Mouse (Mus musculus): Measurements from ENCODE around the gene Depdc5. TPM values are rescaled to one million over a fixed set of nuclear protein-coding genes. Genes with fewer than 3 reads are reported as not detected.

The Depdc5 gene
- polyA plus RNA-seq, 1 experiment from 2014 or later = 37.4 TPM

GRCm38 (mm10) chr5:33005442-33006145 lies 142.1 kb downstream of the Depdc5 start:
- no peak overlapping the region for H3K9ac ChIP-seq
- no peaks in the 10 kb centered on the region for H3K36me3 ChIP-seq
- H3K4me2 ChIP-seq (replicated peaks) = no peak overlapping the region
- no peak for ATAC-seq (ENCODE audit: low FRiP score, low read depth)
- no peaks in the 10 kb centered on the region for H3K9me3 ChIP-seq
- 80% methylated on average over 11 of the region's 11 CpGs for WGBS
- peaks cover 19% of the 10 kb centered on the region for H3K4me1 ChIP-seq
- H3K27ac ChIP-seq = no peak overlapping the region
- no peaks in the 10 kb centered on the region for H3K27me3 ChIP-seq (replicated peaks)
- no peak overlapping the region for H3K4me3 ChIP-seq

- Histone ChIP-seq H3K4me2 (replicated peaks) (no peak overlapping the region), H3K27me3 (replicated peaks) (no peaks in the 10 kb centered on the region), H3K4me3 (no peak overlapping the region), H3K27ac (no peak overlapping the region), H3K36me3 (no peaks in the 10 kb centered on the region), H3K9me3 (no peaks in the 10 kb centered on the region), H3K9ac (no peak overlapping the region), H3K4me1 (peaks cover 28% of the 10 kb centered on the region)
- ATAC-seq (ENCODE audit: low FRiP score, low read depth) = peak; percentile 46; the same call in 1 of the 2 replicates
- 36% methylated on average over 8 of the region's 8 CpGs for WGBS
These were observed 143.2 kb downstream of the Depdc5 start for GRCm38 (mm10) chr5:33006670-33007069.

GRCm38 (mm10) chr5:33007371-33007770 lies 143.9 kb downstream of the Depdc5 start:
- Histone ChIP-seq H3K36me3 (no peaks in the 10 kb centered on the region), H3K27me3 (replicated peaks) (no peaks in the 10 kb centered on the region), H3K9ac (no peak overlapping the region), H3K4me3 (no peak overlapping the region), H3K9me3 (no peaks in the 10 kb centered on the region), H3K4me2 (replicated peaks) (no peak overlapping the region), H3K27ac (no peak overlapping the region), H3K4me1 (peaks cover 28% of the 10 kb centered on the region)
- 67% methylated on average over 4 of the region's 4 CpGs for WGBS
- ATAC-seq (ENCODE audit: low FRiP score, low read depth) = no peak

DNA sequence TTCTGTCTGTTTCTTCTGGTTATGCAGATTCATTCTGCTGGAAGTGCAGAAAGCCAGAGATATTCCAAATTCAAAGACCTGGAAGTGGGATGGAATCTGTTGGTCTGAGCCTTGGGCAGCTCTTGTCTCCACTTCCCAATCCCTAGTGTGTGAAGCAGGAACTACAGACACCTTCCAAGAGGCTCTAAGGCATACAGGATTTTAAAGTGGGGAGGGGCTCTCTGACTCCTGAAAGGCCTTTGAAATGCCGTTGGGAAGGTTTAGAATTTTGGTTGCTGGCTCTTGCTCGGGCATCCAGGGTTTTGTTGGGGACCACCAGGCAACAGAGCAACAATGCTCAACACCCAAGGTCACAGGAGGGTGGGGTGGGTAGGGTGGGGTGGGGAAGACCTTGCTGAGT lies 145.8 kb downstream of the Depdc5 start:
- Histone ChIP-seq H3K4me1 (peaks cover 28% of the 10 kb centered on the region), H3K36me3 (no peaks in the 10 kb centered on the region), H3K27me3 (replicated peaks) (no peaks in the 10 kb centered on the region), H3K9ac (no peak overlapping the region), H3K9me3 (no peaks in the 10 kb centered on the region), H3K27ac (no peak overlapping the region), H3K4me2 (replicated peaks) (no peak overlapping the region), H3K4me3 (no peak overlapping the region)
- WGBS = 54% methylated on average over 2 of the region's 2 CpGs
- no peak for ATAC-seq (ENCODE audit: low FRiP score, low read depth)

- H3K4me2 ChIP-seq (replicated peaks) = peak overlapping the region; percentile 33; the same call in 1 of the 2 replicates
- no peak overlapping the region for H3K9ac ChIP-seq
These were observed 146.6 kb downstream of the Depdc5 start for GRCm38 (mm10) chr5:33009818-33010812.

GRCm38 (mm10) chr5:33011132-33012106 lies 147.9 kb downstream of the Depdc5 start:
- peak; percentile 76 for ATAC-seq (ENCODE audit: low FRiP score, low read depth)
- Histone ChIP-seq H3K4me1 (peaks cover 21% of the 10 kb centered on the region), H3K4me2 (replicated peaks) (peak overlapping the region; percentile 33), H3K27me3 (replicated peaks) (no peaks in the 10 kb centered on the region), H3K9ac (no peak overlapping the region), H3K4me3 (no peak overlapping the region), H3K27ac (peak overlapping the region; percentile 43), H3K9me3 (no peaks in the 10 kb centered on the region), H3K36me3 (no peaks in the 10 kb centered on the region)
- WGBS = 42% methylated on average over 15 of the region's 15 CpGs

More at GRCm38 (mm10) chr5:33009818-33010812, 146.6 kb downstream of the Depdc5 start:
- Histone ChIP-seq H3K4me3 (no peak overlapping the region), H3K4me1 (peaks cover 28% of the 10 kb centered on the region), H3K9me3 (no peaks in the 10 kb centered on the region), H3K27ac (peak overlapping the region; percentile 43), H3K27me3 (replicated peaks) (no peaks in the 10 kb centered on the region), H3K36me3 (no peaks in the 10 kb centered on the region)
- WGBS = 76% methylated on average over 14 of the region's 14 CpGs
- ATAC-seq (ENCODE audit: low FRiP score, low read depth) = no peak

DNA sequence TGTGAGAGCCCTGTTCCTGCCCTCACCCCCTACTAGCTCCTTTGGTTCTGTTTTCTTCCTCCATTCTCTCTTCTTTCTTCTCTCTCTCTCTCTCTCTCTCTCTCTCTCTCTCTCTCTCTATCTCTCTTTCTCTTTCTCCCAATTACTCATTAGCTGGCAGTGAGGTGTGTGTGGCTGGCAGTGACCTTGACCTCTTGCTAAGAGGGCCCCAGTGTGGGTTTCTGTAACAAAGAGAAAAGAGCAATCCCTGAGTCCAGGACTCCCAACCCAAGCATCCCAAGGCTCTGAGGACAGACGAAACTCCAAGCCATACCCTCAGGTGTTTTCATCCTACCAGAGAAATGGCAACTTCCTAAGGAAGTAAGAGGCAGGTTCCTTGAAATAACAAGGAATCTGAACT lies 150.6 kb downstream of the Depdc5 start:
- Histone ChIP-seq H3K27ac (no peak overlapping the region), H3K4me1 (peaks cover 25% of the 10 kb centered on the region), H3K9me3 (no peaks in the 10 kb centered on the region), H3K4me2 (replicated peaks) (no peak overlapping the region), H3K9ac (no peak overlapping the region), H3K27me3 (replicated peaks) (no peaks in the 10 kb centered on the region), H3K4me3 (no peak overlapping the region), H3K36me3 (no peaks in the 10 kb centered on the region)
- ATAC-seq (ENCODE audit: low FRiP score, low read depth) = no peak
- 77% methylated on average over 1 of the region's 1 CpGs for WGBS

DNA sequence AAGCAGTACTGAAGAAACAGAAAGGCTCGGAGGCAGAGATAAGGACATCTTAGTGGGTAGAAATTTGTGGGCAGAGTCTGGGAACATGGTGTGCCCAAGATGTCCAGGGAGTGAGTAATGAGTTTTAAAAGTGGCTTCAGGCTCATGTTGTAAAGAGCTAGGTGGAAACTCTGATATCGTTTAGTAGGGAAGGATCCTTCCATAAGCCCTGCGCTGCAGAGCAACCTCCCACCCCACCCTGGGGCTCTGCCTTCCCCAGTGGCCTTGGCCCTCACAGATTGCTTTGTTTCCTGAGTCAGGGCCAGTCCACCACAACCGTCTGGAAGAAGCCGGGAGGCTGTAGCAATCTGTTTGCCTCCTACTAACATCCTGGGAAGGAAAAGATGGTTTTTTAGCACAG lies 152.1 kb downstream of the Depdc5 start:
- Histone ChIP-seq H3K36me3 (no peaks in the 10 kb centered on the region), H3K4me3 (no peak overlapping the region), H3K27me3 (replicated peaks) (no peaks in the 10 kb centered on the region), H3K9me3 (no peaks in the 10 kb centered on the region), H3K27ac (no peak overlapping the region), H3K9ac (no peak overlapping the region), H3K4me2 (replicated peaks) (no peak overlapping the region), H3K4me1 (peaks cover 24% of the 10 kb centered on the region)
- 76% methylated on average over 5 of the region's 5 CpGs for WGBS
- no peak for ATAC-seq (ENCODE audit: low FRiP score, low read depth)

GRCm38 (mm10) chr5:33018189-33018560 lies 154.7 kb downstream of the Depdc5 start:
- Histone ChIP-seq H3K27ac (peak overlapping the region; percentile 99), H3K4me2 (replicated peaks) (peak overlapping the region; percentile 76), H3K4me1 (peaks cover 23% of the 10 kb centered on the region), H3K27me3 (replicated peaks) (no peaks in the 10 kb centered on the region), H3K9me3 (no peaks in the 10 kb centered on the region), H3K4me3 (peak overlapping the region; percentile 90), H3K36me3 (peaks cover 1% of the 10 kb centered on the region; the same call in 1 of the 2 replicates), H3K9ac (peak overlapping the region; percentile 81)
- peak; percentile 66; the same call in 1 of the 2 replicates for ATAC-seq (ENCODE audit: low FRiP score, low read depth)
- 3% methylated on average over 15 of the region's 15 CpGs for WGBS

- Histone ChIP-seq H3K27ac (peak within 1 kb of the TSS; percentile 99), H3K4me2 (replicated peaks) (peak within 1 kb of the TSS; percentile 76), H3K36me3 (peaks cover 6% of the 10 kb centered on the region; the same call in 1 of the 2 replicates), H3K27me3 (replicated peaks) (no peaks in the 10 kb centered on the region), H3K9ac (peak within 1 kb of the TSS; percentile 98), H3K9me3 (no peaks in the 10 kb centered on the region), H3K4me1 (peaks cover 29% of the 10 kb centered on the region), H3K4me3 (peak within 1 kb of the TSS; percentile 90)
- ATAC-seq (ENCODE audit: low FRiP score, low read depth) = peak; percentile 95
- under 1% methylated on average over 120 of the region's 121 CpGs for WGBS
These were observed 155.3 kb downstream of the Depdc5 start, which contains the start of gene Ywhah for GRCm38 (mm10) chr5:33018561-33019425. Gene Ywhah (plus strand): TSS chr5:33018816.
